Mouse (Mus musculus) forebrain, embryonic 13.5 days (tissue): ENCODE results near the gene Jund. TPM values are rescaled to one million over a fixed set of nuclear protein-coding genes. Genes with fewer than 3 reads are reported as not detected.

Experiments used
- ATAC-seq: fragments of 200-750 bp; cut with Nextera tagmentation; 2 replicates; pipeline ENCODE4 v1.8.0; 2017
- H3K27ac ChIP-seq: fragments of 300-500 bp; sonication (generic); 2 replicates; pipeline ENCODE4 v1.5.1; 2015; ENCODE audit warnings: inconsistent platforms, mild to moderate bottlenecking, moderate library complexity
- H3K27me3 ChIP-seq: fragments of 300-500 bp; sonication (generic); 2 replicates; pipeline ENCODE4 v1.6.1; 2015; ENCODE audit warnings: mild to moderate bottlenecking, inconsistent platforms
- H3K36me3 ChIP-seq: fragments of 300-500 bp; sonication (generic); 2 replicates; pipeline ENCODE4 v1.6.1; 2015; ENCODE audit warnings: mild to moderate bottlenecking, inconsistent platforms; ENCODE audit not compliant: poor library complexity, severe bottlenecking
- H3K4me1 ChIP-seq: fragments of 300-500 bp; sonication (generic); 2 replicates; pipeline ENCODE4 v1.6.1; 2015; ENCODE audit warnings: inconsistent platforms
- H3K4me2 ChIP-seq: fragments of 300-500 bp; sonication (generic); 2 replicates; pipeline ENCODE4 v1.6.1; 2015; ENCODE audit warnings: inconsistent platforms, mild to moderate bottlenecking, moderate library complexity
- H3K4me3 ChIP-seq: fragments of 300-500 bp; sonication (generic); 2 replicates; pipeline ENCODE4 v1.5.1; 2015; ENCODE audit warnings: mild to moderate bottlenecking, inconsistent platforms
- H3K9ac ChIP-seq: fragments of 300-500 bp; sonication (generic); 2 replicates; pipeline ENCODE4 v1.6.1; 2015; ENCODE audit warnings: mild to moderate bottlenecking, inconsistent platforms
- H3K9me3 ChIP-seq: fragments of 300-500 bp; sonication (generic); replicated peaks from 2 replicates; pipeline ENCODE4 v1.6.1; 2016; ENCODE audit warnings: inconsistent platforms
- WGBS: fragments of 180-500 bp; shearing (Covaris S2); methylation state at CpG from one replicate; pipeline ENCODE4 v1.1.7; 2015; 5-methylcytosine and 5-hydroxymethylcytosine counted together
- polyA plus RNA-seq: library from polyadenylated mRNA; unstranded; fragments of >200 nt; fragmentation: Nextera tagmentation; extraction: Ambion mirVana; gene quantifications from 2 replicates; pipeline ENCODE4 v1.2.1, GENCODE M21; 2015

Gene Jund
- polyA plus RNA-seq, 1 experiment from 2014 or later = 68.8 TPM

GRCm38 (mm10) chr8:70701048-70701981 is 2.6 kb downstream of the Jund start:
- peak overlapping the region; percentile 94 for H3K4me3 ChIP-seq
- peaks cover 22% of the 10 kb centered on the region for H3K36me3 ChIP-seq
- WGBS = 59% methylated on average over 10 of the region's 10 CpGs
- peak overlapping the region; percentile 100 for H3K9ac ChIP-seq
- peak overlapping the region; percentile 75 for H3K4me2 ChIP-seq
- ATAC-seq = no peak
- H3K4me1 ChIP-seq = peaks cover 47% of the 10 kb centered on the region
- H3K27me3 ChIP-seq = no peaks in the 10 kb centered on the region
- H3K27ac ChIP-seq = peak overlapping the region; percentile 100
- H3K9me3 ChIP-seq = no peaks in the 10 kb centered on the region

GRCm38 (mm10) chr8:70701982-70702841 is 3.5 kb downstream of the Jund start:
- Histone ChIP-seq H3K36me3 (peaks cover 22% of the 10 kb centered on the region), H3K9ac (0 out of 2 replicates have a peak overlapping the region, but pooled peaks have one; percentile 100), H3K4me3 (peak overlapping the region; percentile 94), H3K27ac (no peak overlapping the region; the same call in 1 of the 2 replicates), H3K9me3 (no peaks in the 10 kb centered on the region), H3K27me3 (no peaks in the 10 kb centered on the region), H3K4me2 (peak overlapping the region; percentile 75), H3K4me1 (peaks cover 38% of the 10 kb centered on the region)
- WGBS = 91% methylated on average over 2 of the region's 2 CpGs
- ATAC-seq = no peak

GRCm38 (mm10) chr8:70702842-70703182 is 4.1 kb downstream of the Jund start:
- H3K4me1 ChIP-seq = peaks cover 32% of the 10 kb centered on the region
- 86% methylated on average over 3 of the region's 3 CpGs for WGBS

GRCm38 (mm10) chr8:70703287-70703686 is 4.5 kb downstream of the Jund start, which contains the start of gene Iqcn:
Iqcn (plus strand) TSS chr8:70703457.
- Histone ChIP-seq H3K4me3 (peak within 1 kb of the TSS; percentile 94; the same call in 1 of the 2 replicates), H3K27ac (no peak within 1 kb of the TSS), H3K9ac (0 out of 2 replicates have a peak within 1 kb of the TSS, but pooled peaks have one; percentile 18), H3K9me3 (no peaks in the 10 kb centered on the region), H3K36me3 (peaks cover 22% of the 10 kb centered on the region), H3K27me3 (no peaks in the 10 kb centered on the region), H3K4me1 (peaks cover 27% of the 10 kb centered on the region), H3K4me2 (peak within 1 kb of the TSS; percentile 75)
- 96% methylated on average over 3 of the region's 3 CpGs for WGBS
- ATAC-seq = no peak

More at GRCm38 (mm10) chr8:70702842-70703182, 4.1 kb downstream of the Jund start:
- peaks cover 22% of the 10 kb centered on the region for H3K36me3 ChIP-seq
- no peak overlapping the region for H3K27ac ChIP-seq
- H3K27me3 ChIP-seq = no peaks in the 10 kb centered on the region
- no peak for ATAC-seq
- H3K9ac ChIP-seq = 0 out of 2 replicates have a peak overlapping the region, but pooled peaks have one; percentile 18
- no peaks in the 10 kb centered on the region for H3K9me3 ChIP-seq
- H3K4me2 ChIP-seq = peak overlapping the region; percentile 75
- H3K4me3 ChIP-seq = peak overlapping the region; percentile 94; the same call in 1 of the 2 replicates

GRCm38 (mm10) chr8:70708281-70708680 is 9.5 kb downstream of the Jund start:
- Histone ChIP-seq H3K4me2 (no peak overlapping the region), H3K9ac (no peak overlapping the region), H3K4me3 (no peak overlapping the region), H3K4me1 (0 out of 2 replicates have a peak, but pooled peaks cover 1% of the 10 kb centered on the region), H3K36me3 (peaks cover 9% of the 10 kb centered on the region), H3K27ac (no peak overlapping the region), H3K9me3 (no peaks in the 10 kb centered on the region), H3K27me3 (no peaks in the 10 kb centered on the region)
- WGBS = 94% methylated on average over 14 of the region's 14 CpGs
- no peak for ATAC-seq

- H3K36me3 ChIP-seq = no peaks in the 10 kb centered on the region
- H3K27ac ChIP-seq = no peak overlapping the region
- H3K4me2 ChIP-seq = no peak overlapping the region
- WGBS = 91% methylated on average over 9 of the region's 9 CpGs
- no peak for ATAC-seq
- no peaks in the 10 kb centered on the region for H3K27me3 ChIP-seq
- no peaks in the 10 kb centered on the region for H3K4me1 ChIP-seq
- no peak overlapping the region for H3K4me3 ChIP-seq
- H3K9ac ChIP-seq = no peak overlapping the region
- H3K9me3 ChIP-seq = no peaks in the 10 kb centered on the region
Measured at GRCm38 (mm10) chr8:70709794-70710193, 11.0 kb downstream of the Jund start.

GRCm38 (mm10) chr8:70710296-70710695 is 11.5 kb downstream of the Jund start:
- no peaks in the 10 kb centered on the region for H3K27me3 ChIP-seq
- H3K4me3 ChIP-seq = no peak overlapping the region
- H3K4me1 ChIP-seq = no peaks in the 10 kb centered on the region
- ATAC-seq = no peak
- no peak overlapping the region for H3K9ac ChIP-seq
- no peak overlapping the region for H3K27ac ChIP-seq
- H3K9me3 ChIP-seq = no peaks in the 10 kb centered on the region
- H3K36me3 ChIP-seq = no peaks in the 10 kb centered on the region
- 100% methylated on average over 1 of the region's 1 CpGs for whole genome bisulfite sequencing
- H3K4me2 ChIP-seq = no peak overlapping the region

- Histone ChIP-seq H3K4me3 (no peak overlapping the region), H3K27me3 (no peaks in the 10 kb centered on the region), H3K36me3 (no peaks in the 10 kb centered on the region), H3K27ac (no peak overlapping the region), H3K4me2 (no peak overlapping the region), H3K9ac (no peak overlapping the region), H3K9me3 (no peaks in the 10 kb centered on the region), H3K4me1 (no peaks in the 10 kb centered on the region)
- WGBS = 86% methylated on average over 11 of the region's 11 CpGs
- no peak for ATAC-seq
Measured at GRCm38 (mm10) chr8:70711041-70711440, 12.3 kb downstream of the Jund start.

- Histone ChIP-seq H3K4me1 (peaks cover 3% of the 10 kb centered on the region; the same call in 1 of the 2 replicates), H3K27ac (no peak overlapping the region), H3K27me3 (no peaks in the 10 kb centered on the region), H3K9me3 (no peaks in the 10 kb centered on the region), H3K4me3 (no peak overlapping the region), H3K4me2 (no peak overlapping the region), H3K9ac (no peak overlapping the region), H3K36me3 (no peaks in the 10 kb centered on the region)
- no peak for ATAC-seq
- 85% methylated on average over 7 of the region's 7 CpGs for WGBS
Measured at GRCm38 (mm10) chr8:70713991-70714390, 15.2 kb downstream of the Jund start.

GRCm38 (mm10) chr8:70715086-70715485 is 16.3 kb downstream of the Jund start:
- Histone ChIP-seq H3K9ac (no peak overlapping the region), H3K9me3 (no peaks in the 10 kb centered on the region), H3K4me2 (no peak overlapping the region), H3K4me3 (no peak overlapping the region), H3K36me3 (no peaks in the 10 kb centered on the region), H3K27me3 (peaks cover 5% of the 10 kb centered on the region; the same call in 1 of the 2 replicates), H3K4me1 (peaks cover 3% of the 10 kb centered on the region; the same call in 1 of the 2 replicates), H3K27ac (no peak overlapping the region)
- WGBS = 76% methylated on average over 2 of the region's 2 CpGs
- no peak for ATAC-seq

GRCm38 (mm10) chr8:70716521-70717400 is 18.0 kb downstream of the Jund start:
- Histone ChIP-seq H3K9ac (no peak overlapping the region), H3K4me1 (peaks cover 3% of the 10 kb centered on the region; the same call in 1 of the 2 replicates), H3K9me3 (no peaks in the 10 kb centered on the region), H3K4me3 (no peak overlapping the region), H3K36me3 (no peaks in the 10 kb centered on the region), H3K4me2 (no peak overlapping the region), H3K27ac (no peak overlapping the region), H3K27me3 (peaks cover 5% of the 10 kb centered on the region; the same call in 1 of the 2 replicates)
- no peak for ATAC-seq
- 89% methylated on average over 40 of the region's 40 CpGs for WGBS
